Mouse (Mus musculus) CH12.LX (cell line): ENCODE measurements around the gene 1190005I06Rik. TPM values are rescaled to one million over a fixed set of nuclear protein-coding genes. Genes with fewer than 3 reads are reported as not detected.

Experiments
- DNase-seq: peaks from one replicate; pipeline ENCODE4 v3.0.0-alpha.2; 2013; ENCODE audit errors: extremely low read depth
- H3K27ac ChIP-seq: 2 replicates; pipeline ENCODE4 v1.5.1; 2012; ENCODE audit warnings: low read depth, mild to moderate bottlenecking, control low read depth, moderate library complexity; ENCODE audit not compliant: insufficient read depth
- H3K27me3 ChIP-seq: replicated peaks from 2 replicates; pipeline ENCODE3; 2012; ENCODE audit warnings: inconsistent platforms
- H3K36me3 ChIP-seq, 2 experiments: replicated peaks in 1 of 2; 2 replicates each; pipeline versions ENCODE3 to v1.6.1; 2012; ENCODE audit warnings: inconsistent platforms in 1 of 2, low read length in 1 of 2, mild to moderate bottlenecking in 1 of 2, mixed read lengths in 1 of 2, moderate library complexity in 1 of 2; ENCODE audit not compliant: control insufficient read depth in 1 of 2, insufficient read depth in 1 of 2
- H3K4me1 ChIP-seq, 2 experiments: 2 replicates each; pipeline ENCODE4 v1.6.1; 2012; ENCODE audit warnings: inconsistent platforms in 1 of 2, moderate library complexity in 1 of 2; ENCODE audit not compliant: insufficient read depth in 2 of 2, control insufficient read depth in 1 of 2
- H3K4me2 ChIP-seq: 2 replicates; pipeline ENCODE4 v1.6.1; 2012; ENCODE audit warnings: low read depth, mild to moderate bottlenecking, control low read depth; ENCODE audit not compliant: poor library complexity, insufficient read depth, severe bottlenecking
- H3K4me3 ChIP-seq, 3 experiments: fragments of 150-350 bp in 1 of 3; sonication (generic) in 1 of 3; replicated peaks in 1 of 3; 2 replicates each; pipeline versions ENCODE3 to v1.5.1; 2011 to 2012; ENCODE audit warnings: low read depth in 2 of 3, low read length in 2 of 3, mild to moderate bottlenecking in 2 of 3, moderate library complexity in 2 of 3, control low read depth in 1 of 3, improper control_type of control experiment in 1 of 3, inconsistent platforms in 1 of 3, mixed read lengths in 1 of 3; ENCODE audit not compliant: poor library complexity in 1 of 3
- H3K79me2 ChIP-seq: replicated peaks from 2 replicates; pipeline ENCODE4 v1.6.1; 2012; ENCODE audit warnings: mild to moderate bottlenecking, moderate library complexity; ENCODE audit not compliant: control insufficient read depth, poor library complexity, insufficient read depth, severe bottlenecking; ENCODE audit errors: extremely low read depth
- H3K9ac ChIP-seq: 2 replicates; pipeline ENCODE4 v1.6.1; 2012; ENCODE audit warnings: low read depth, mild to moderate bottlenecking, control low read depth, moderate library complexity; ENCODE audit not compliant: insufficient read depth
- H3K9me3 ChIP-seq: replicated peaks from 2 replicates; pipeline ENCODE3; 2012; ENCODE audit warnings: low read length, inconsistent platforms, mixed read lengths
- CTCF ChIP-seq, 2 experiments: IDR thresholded peaks in 1 of 2; conservative IDR thresholded peaks in 1 of 2; 2 replicates each; pipeline ENCODE4 v1.5.1; 2011 to 2012; ENCODE audit warnings: low read depth in 2 of 2, low read length in 2 of 2, improper control_type of control experiment in 1 of 2, inconsistent platforms in 1 of 2, mild to moderate bottlenecking in 1 of 2, moderate library complexity in 1 of 2
- EP300 ChIP-seq: IDR thresholded peaks from 2 replicates; pipeline ENCODE4 v1.6.1; 2011; ENCODE audit warnings: low read length, improper control_type of control experiment
- JUN ChIP-seq: IDR thresholded peaks from 2 replicates; pipeline ENCODE4 v1.6.1; 2011; ENCODE audit warnings: low read depth, mild to moderate bottlenecking, low read length, improper control_type of control experiment, moderate library complexity; ENCODE audit not compliant: insufficient read depth
- JUND ChIP-seq: conservative IDR thresholded peaks from 2 replicates; pipeline ENCODE4 v1.6.1; 2011; ENCODE audit warnings: low read depth, low read length, improper control_type of control experiment
- MAFK ChIP-seq: IDR thresholded peaks from 2 replicates; pipeline ENCODE4 v1.6.1; 2011; ENCODE audit warnings: low read length, improper control_type of control experiment; ENCODE audit not compliant: insufficient replicate concordance
- MAZ ChIP-seq: IDR thresholded peaks from 2 replicates; pipeline ENCODE4 v1.6.1; 2012; ENCODE audit warnings: low read depth, mild to moderate bottlenecking, inconsistent platforms, low read length, improper control_type of control experiment, moderate library complexity
- POLR2A ChIP-seq: IDR thresholded peaks from 2 replicates; pipeline ENCODE4 v1.6.1; 2011; ENCODE audit warnings: low read depth, mild to moderate bottlenecking, improper control_type of control experiment, low read length
- SIN3A ChIP-seq: IDR thresholded peaks from 2 replicates; pipeline ENCODE4 v1.6.1; 2012; ENCODE audit warnings: low read length, improper control_type of control experiment, inconsistent platforms
- TBP ChIP-seq: conservative IDR thresholded peaks from 2 replicates; pipeline ENCODE4 v1.6.1; 2011; ENCODE audit warnings: low read depth, low read length, improper control_type of control experiment
- USF1 ChIP-seq: IDR thresholded peaks from 2 replicates; pipeline ENCODE4 v1.6.1; 2014; ENCODE audit warnings: low read depth, mild to moderate bottlenecking, inconsistent platforms, low read length, improper control_type of control experiment
- ZC3H11A ChIP-seq: IDR thresholded peaks from 2 replicates; pipeline ENCODE4 v1.6.1; 2012; ENCODE audit warnings: low read depth, mild to moderate bottlenecking, inconsistent platforms, low read length, improper control_type of control experiment
- ZKSCAN1 ChIP-seq: IDR thresholded peaks from 2 replicates; pipeline ENCODE4 v1.6.1; 2012; ENCODE audit warnings: low read depth, inconsistent platforms, low read length, improper control_type of control experiment, borderline replicate concordance
- ZMIZ1 ChIP-seq: IDR thresholded peaks from 2 replicates; pipeline ENCODE4 v1.6.1; 2012; ENCODE audit warnings: low read depth, mild to moderate bottlenecking, inconsistent platforms, low read length, improper control_type of control experiment
- dilution Hi-C: fragments of 300-500 bp; cut with MboI; formaldehyde crosslinking; loops from 2 replicates; pipeline ENCODE4 v1.14.3; 2020; ENCODE audit warnings: low sequenced_read_pairs; ENCODE audit not compliant: extremely low pct_unique_long_range_greater_than_20kb, extremely low pct_ligation_motif_present
- in situ Hi-C: fragments of 300-500 bp; cut with MboI; formaldehyde crosslinking; loops from 3 replicates; pipeline ENCODE4 v1.14.3; 2019; ENCODE audit warnings: low sequenced_read_pairs, low pct_ligation_motif_present, low pct_unique_long_range_greater_than_20kb, mixed read lengths
- polyA plus RNA-seq: library from polyadenylated mRNA; unstranded; fragments of >175 nt; gene quantifications from 2 replicates; pipeline ENCODE4 v1.2.1, GENCODE M21; 2012; ENCODE audit warnings: low read depth; ENCODE audit not compliant: insufficient read length
- total RNA-seq, 2 experiments: library from RNA; depleted of rRNA; stranded (reverse); fragments of 300-350 nt in 1 of 2; fragments of >200 nt in 1 of 2; gene quantifications; 2 replicates each; pipeline ENCODE4 v1.2.3; 2012 to 2014

Gene 1190005I06Rik
- total and polyA plus RNA-seq, 3 experiments, result 0.36 to 0.85 TPM; not detected in 1

- dilution Hi-C loops (no loop called here), in situ Hi-C loops (no loop called here)
- Histone ChIP-seq H3K9ac (no peak overlapping the region), H3K27ac (no peak overlapping the region), H3K36me3 (no peaks in the 10 kb centered on the region), H3K79me2 (no peaks in the 10 kb centered on the region), H3K4me1 (peaks cover 6 to 10% of the 10 kb centered on the region in 2 experiments; a peak in 3 of 4 replicates), H3K4me2 (no peak overlapping the region), H3K9me3 (peaks cover 9% of the 10 kb centered on the region), H3K27me3 (peaks cover 50% of the 10 kb centered on the region), H3K4me3 (no peak overlapping the region)
- TF ChIP-seq USF1 (no peak), ZKSCAN1 (no peak), TBP (no peak)
- DNase-seq, result no peak
Measured at GRCm38 (mm10) chr8:120630031-120630430, 17.4 kb downstream of the 1190005I06Rik start.

- no peak for TF ChIP-seq MAZ
- no peak overlapping the region for H3K4me2 ChIP-seq
- no peak overlapping the region for H3K9ac ChIP-seq
- peaks cover 0 to 3% of the 10 kb centered on the region in 2 experiments; a peak in 1 of 4 replicates for H3K4me1 ChIP-seq
- H3K27ac ChIP-seq, result no peak overlapping the region
- dilution Hi-C loops (no loop called here), in situ Hi-C loops (no loop called here)
- H3K4me3 ChIP-seq, result no peak overlapping the region
- H3K9me3 ChIP-seq, result peaks cover under 1% of the 10 kb centered on the region
- peaks cover 36% of the 10 kb centered on the region for H3K27me3 ChIP-seq
- no peaks in the 10 kb centered on the region for H3K79me2 ChIP-seq
- DNase-seq, result no peak
- H3K36me3 ChIP-seq, result no peaks in the 10 kb centered on the region
Measured at GRCm38 (mm10) chr8:120627298-120627697, 20.1 kb downstream of the 1190005I06Rik start.

GRCm38 (mm10) chr8:120626461-120626860 is 21.0 kb downstream of the 1190005I06Rik start:
- no peak overlapping the region for H3K4me2 ChIP-seq
- DNase-seq, result no peak
- dilution Hi-C loops (no loop called here), in situ Hi-C loops (no loop called here)
- peaks cover 28% of the 10 kb centered on the region for H3K27me3 ChIP-seq
- TF ChIP-seq POLR2A (no peak), JUND (no peak), EP300 (no peak), SIN3A (no peak), ZMIZ1 (no peak), CTCF (conservative IDR thresholded peaks at IDR 0.05 in 1 of 2, IDR thresholded peaks at IDR 0.05 in 1 of 2; ENCODE audit: low read depth in 2 of 2, low read length in 2 of 2) (no peak), MAFK (no peak), ZC3H11A (no peak), JUN (no peak)
- H3K4me1 ChIP-seq, result peaks cover 0 to 3% of the 10 kb centered on the region in 2 experiments; a peak in 1 of 4 replicates
- H3K36me3 ChIP-seq, result no peaks in the 10 kb centered on the region
- no peaks in the 10 kb centered on the region for H3K9me3 ChIP-seq
- no peaks in the 10 kb centered on the region for H3K79me2 ChIP-seq
- H3K27ac ChIP-seq, result no peak overlapping the region
- H3K4me3 ChIP-seq, result no peak overlapping the region
- H3K9ac ChIP-seq, result no peak overlapping the region
